ENCODE assay signal across 10 mouse cellular contexts in genomic region chr12:70794543-70795388, GRCm38 (mm10). TPM values are rescaled to one million over a fixed set of nuclear protein-coding genes. Genes with fewer than 3 reads are reported as not detected.
DNase-seq lines count a peak whose midpoint lies in the region; ATAC-seq and TF ChIP-seq lines count a peak whose summit lies in the region.
"Had no signal": no experiment of that assay in that cellular context is flagged by ENCODE, and none has a peak within 500 bp of the region (broad histone marks: within the 10 kb centered on the region; RNA-seq: fewer than 3 reads in every experiment).

No protein-coding gene starts in this region.

- no peaks in the 10 kb centered on the region for H3K79me2 ChIP-seq in heart, adult 2 months (replicated peaks; ENCODE audit: control insufficient read depth, insufficient read depth, low read length)

- H3K4me1 ChIP-seq in heart, embryonic 15.5 days (replicated peaks), result peaks cover 27% of the 10 kb centered on the region
- peaks cover 10% of the 10 kb centered on the region for H3K4me1 ChIP-seq in heart, adult 2 months (ENCODE audit: control insufficient read depth, insufficient read depth, low read length)
- peaks cover 13% of the 10 kb centered on the region; the same call in 1 of the 2 replicates for H3K4me1 ChIP-seq in lung, postnatal 0 days (ENCODE audit: insufficient read depth, low read depth, low read length)
- peaks cover 10% of the 10 kb centered on the region for H3K4me1 ChIP-seq in hindbrain, embryonic 12.5 days

- H3K9ac ChIP-seq in heart, embryonic 15.5 days, result no peak overlapping the region
- no peak overlapping the region for H3K9ac ChIP-seq in heart, adult 2 months (ENCODE audit: low read depth, low read length)
- no peak overlapping the region for H3K9ac ChIP-seq in lung, postnatal 0 days (replicated peaks; ENCODE audit: low read depth)
- no peak overlapping the region for H3K9ac ChIP-seq in hindbrain, embryonic 12.5 days
- H3K9ac ChIP-seq: embryonic facial prominence, embryonic 13.5 days had no signal

- TF ChIP-seq EP300 in heart, adult 2 months (IDR thresholded peaks at IDR 0.05; ENCODE audit: insufficient read depth, low read depth, low read length), result no peak
- TF ChIP-seq EP300 in lung, postnatal 0 days (IDR thresholded peaks at IDR 0.05), result peak; percentile 90

- WGBS in heart, embryonic 15.5 days, result 46% methylated on average over 16 of the region's 16 CpGs
- 71% methylated on average over 16 of the region's 16 CpGs for WGBS in heart, adult 2 months
- 37% methylated on average over 16 of the region's 16 CpGs for WGBS in lung, postnatal 0 days
- 38% methylated on average over 16 of the region's 16 CpGs for WGBS in hindbrain, embryonic 12.5 days

- H3K4me3 ChIP-seq in heart, embryonic 15.5 days, result no peak overlapping the region
- H3K4me3 ChIP-seq in heart, adult 2 months, result no peak overlapping the region
- H3K4me3 ChIP-seq in lung, postnatal 0 days (ENCODE audit: low read depth, low read length), result no peak overlapping the region
- no peak overlapping the region for H3K4me3 ChIP-seq in hindbrain, embryonic 12.5 days
- H3K4me3 ChIP-seq: embryonic facial prominence, embryonic 13.5 days had no signal

- no peaks in the 10 kb centered on the region for H3K27me3 ChIP-seq in heart, embryonic 15.5 days
- no peaks in the 10 kb centered on the region for H3K27me3 ChIP-seq in heart, adult 2 months (ENCODE audit: control insufficient read depth, insufficient read depth, low read length)
- no peaks in the 10 kb centered on the region for H3K27me3 ChIP-seq in lung, postnatal 0 days (replicated peaks; ENCODE audit: insufficient read depth, low read length)
- no peaks in the 10 kb centered on the region; the same call in 1 of the 2 replicates for H3K27me3 ChIP-seq in hindbrain, embryonic 12.5 days
- H3K27me3 ChIP-seq: embryonic facial prominence, embryonic 13.5 days had no signal

- no peak for DNase-seq in heart, adult 2 months
- DNase-seq in MN1 (ENCODE audit: low spot score), result peak; percentile 24
- peak; percentile 16 for DNase-seq in embryo, embryonic 11.5 days (ENCODE audit: low read depth, low spot score)
- peak; percentile 86 for DNase-seq in lung, postnatal 0 days (ENCODE audit: low spot score)
- no peak for DNase-seq in kidney, adult 18-20 months
- no peak for DNase-seq in cerebellum, adult 11-12 months
- DNase-seq: layer of hippocampus, adult 9-11 months had no signal

- H3K4me2 ChIP-seq in heart, embryonic 15.5 days, result peak overlapping the region; percentile 26
- no peak overlapping the region for H3K4me2 ChIP-seq in lung, postnatal 0 days (replicated peaks; ENCODE audit: low read depth, low read length)
- H3K4me2 ChIP-seq in hindbrain, embryonic 12.5 days (replicated peaks), result no peak overlapping the region
- H3K4me2 ChIP-seq: embryonic facial prominence, embryonic 13.5 days had no signal

- no peak; the same call in 1 of the 2 replicates for ATAC-seq in heart, embryonic 15.5 days (replicated peaks; ENCODE audit: insufficient number of reproducible peaks, insufficient read depth, low FRiP score, low read depth)
- ATAC-seq in lung, postnatal 0 days, result peak; percentile 72
- no peak for ATAC-seq in hindbrain, embryonic 12.5 days (ENCODE audit: low FRiP score)

- H3K27ac ChIP-seq in heart, embryonic 15.5 days, result peak overlapping the region; percentile 56
- H3K27ac ChIP-seq in heart, adult 2 months, result no peak overlapping the region
- H3K27ac ChIP-seq in lung, postnatal 0 days (ENCODE audit: low read length), result peak overlapping the region; percentile 54
- H3K27ac ChIP-seq in hindbrain, embryonic 12.5 days, result no peak overlapping the region
- H3K27ac ChIP-seq: embryonic facial prominence, embryonic 13.5 days had no signal

- H3K36me3 ChIP-seq in heart, embryonic 15.5 days, result no peaks in the 10 kb centered on the region
- H3K36me3 ChIP-seq in heart, adult 2 months (ENCODE audit: control insufficient read depth, insufficient read depth, low read length), result no peaks in the 10 kb centered on the region
- H3K36me3 ChIP-seq in lung, postnatal 0 days (ENCODE audit: insufficient read depth, low read length), result no peaks in the 10 kb centered on the region
- no peaks in the 10 kb centered on the region for H3K36me3 ChIP-seq in hindbrain, embryonic 12.5 days
- H3K36me3 ChIP-seq: embryonic facial prominence, embryonic 13.5 days had no signal

- no peak for TF ChIP-seq CTCF in heart, adult 2 months (IDR thresholded peaks at IDR 0.05)
- no peak for TF ChIP-seq CTCF in lung, postnatal 0 days (IDR thresholded peaks at IDR 0.05)

- intact Hi-C loops in heart, adult 2 months (cut with DNase I), result loop anchor here (5.0 kb wide), 2 partner anchors 72 to 137 kb away; no protein-coding TSS in a partner anchor

- TF ChIP-seq POLR2A in heart, adult 2 months (IDR thresholded peaks at IDR 0.05; ENCODE audit: insufficient read depth, low read depth, low read length), result no peak

- H3K9me3 ChIP-seq in heart, embryonic 15.5 days (replicated peaks), result no peaks in the 10 kb centered on the region
- H3K9me3 ChIP-seq in lung, postnatal 0 days (ENCODE audit: low read length), result no peaks in the 10 kb centered on the region
- H3K9me3 ChIP-seq in hindbrain, embryonic 12.5 days (replicated peaks), result no peaks in the 10 kb centered on the region
- H3K9me3 ChIP-seq: embryonic facial prominence, embryonic 13.5 days had no signal

RNA-seq across cellular contexts. Expression of gene Frmd6, which starts 30.5 kb away (rescaled TPM):
- 23.0 and 26.0 TPM in 2 replicates for polyA plus RNA-seq in heart, embryonic 15.5 days (2015; fragmentation: Nextera tagmentation; extraction: Ambion mirVana)
- total RNA-seq in heart, adult 2 months (2021), result 10 to 100 TPM; 31.4 to 33.2 TPM
- 17.3 and 28.7 TPM in 2 replicates for polyA plus RNA-seq in heart, adult 2 months (2012; rRNA removed)
- 25.5 and 27.9 TPM in 2 replicates for polyA plus RNA-seq in lung, postnatal 0 days (2015; fragmentation: Nextera tagmentation; extraction: Ambion mirVana)
- polyA plus RNA-seq in hindbrain, embryonic 12.5 days (2016; fragmentation: Nextera tagmentation; extraction: Ambion mirVana), result 28.2 and 33.3 TPM in 2 replicates

Comparison
In these comparisons a context has a peak if more than half of its experiments do, and no peak if none do; other contexts are left out.
1. H3K27ac ChIP-seq: peak in heart, embryonic 15.5 days (single experiment) and lung, postnatal 0 days (single experiment); none in heart, adult 2 months (single experiment) and hindbrain, embryonic 12.5 days (single experiment).
2. DNase-seq: peak in MN1 (single experiment), embryo, embryonic 11.5 days (single experiment) and lung, postnatal 0 days (single experiment); none in heart, adult 2 months (0 of 2), kidney, adult 18-20 months (single experiment) and cerebellum, adult 11-12 months (single experiment).